Mouse (Mus musculus) CH12.LX (cell line): ENCODE measurements around the gene Pcca. TPM values are rescaled to one million over a fixed set of nuclear protein-coding genes. Genes with fewer than 3 reads are reported as not detected.

Source experiments
- DNase-seq: peaks from one replicate; pipeline ENCODE4 v3.0.0-alpha.2; 2013; ENCODE audit errors: extremely low read depth
- H3K27ac ChIP-seq: 2 replicates; pipeline ENCODE4 v1.5.1; 2012; ENCODE audit warnings: low read depth, mild to moderate bottlenecking, control low read depth, moderate library complexity; ENCODE audit not compliant: insufficient read depth
- H3K27me3 ChIP-seq: replicated peaks from 2 replicates; pipeline ENCODE3; 2012; ENCODE audit warnings: inconsistent platforms
- H3K36me3 ChIP-seq, 2 experiments: replicated peaks in 1 of 2; 2 replicates each; pipeline versions ENCODE3 to v1.6.1; 2012; ENCODE audit warnings: inconsistent platforms in 1 of 2, low read length in 1 of 2, mild to moderate bottlenecking in 1 of 2, mixed read lengths in 1 of 2, moderate library complexity in 1 of 2; ENCODE audit not compliant: control insufficient read depth in 1 of 2, insufficient read depth in 1 of 2
- H3K4me1 ChIP-seq, 2 experiments: 2 replicates each; pipeline ENCODE4 v1.6.1; 2012; ENCODE audit warnings: inconsistent platforms in 1 of 2, moderate library complexity in 1 of 2; ENCODE audit not compliant: insufficient read depth in 2 of 2, control insufficient read depth in 1 of 2
- H3K4me2 ChIP-seq: 2 replicates; pipeline ENCODE4 v1.6.1; 2012; ENCODE audit warnings: low read depth, mild to moderate bottlenecking, control low read depth; ENCODE audit not compliant: poor library complexity, insufficient read depth, severe bottlenecking
- H3K4me3 ChIP-seq, 3 experiments: fragments of 150-350 bp in 1 of 3; sonication (generic) in 1 of 3; replicated peaks in 1 of 3; 2 replicates each; pipeline versions ENCODE3 to v1.5.1; 2011 to 2012; ENCODE audit warnings: low read depth in 2 of 3, low read length in 2 of 3, mild to moderate bottlenecking in 2 of 3, moderate library complexity in 2 of 3, control low read depth in 1 of 3, improper control_type of control experiment in 1 of 3, inconsistent platforms in 1 of 3, mixed read lengths in 1 of 3; ENCODE audit not compliant: poor library complexity in 1 of 3
- H3K79me2 ChIP-seq: replicated peaks from 2 replicates; pipeline ENCODE4 v1.6.1; 2012; ENCODE audit warnings: mild to moderate bottlenecking, moderate library complexity; ENCODE audit not compliant: control insufficient read depth, poor library complexity, insufficient read depth, severe bottlenecking; ENCODE audit errors: extremely low read depth
- H3K9ac ChIP-seq: 2 replicates; pipeline ENCODE4 v1.6.1; 2012; ENCODE audit warnings: low read depth, mild to moderate bottlenecking, control low read depth, moderate library complexity; ENCODE audit not compliant: insufficient read depth
- H3K9me3 ChIP-seq: replicated peaks from 2 replicates; pipeline ENCODE3; 2012; ENCODE audit warnings: low read length, inconsistent platforms, mixed read lengths
- BHLHE40 ChIP-seq: IDR thresholded peaks from 2 replicates; pipeline ENCODE4 v1.6.1; 2011; ENCODE audit warnings: mild to moderate bottlenecking, low read depth, low read length, improper control_type of control experiment
- CHD1 ChIP-seq: IDR thresholded peaks from 2 replicates; pipeline ENCODE4 v1.6.1; 2012; ENCODE audit warnings: low read depth, low read length, improper control_type of control experiment, inconsistent platforms
- E2F4 ChIP-seq: IDR thresholded peaks from 2 replicates; pipeline ENCODE4 v1.6.1; 2011; ENCODE audit warnings: low read depth, low read length, improper control_type of control experiment; ENCODE audit not compliant: insufficient replicate concordance
- JUND ChIP-seq: conservative IDR thresholded peaks from 2 replicates; pipeline ENCODE4 v1.6.1; 2011; ENCODE audit warnings: low read depth, low read length, improper control_type of control experiment
- KAT2A ChIP-seq: IDR thresholded peaks from 2 replicates; pipeline ENCODE4 v1.6.1; 2012; ENCODE audit warnings: low read length, improper control_type of control experiment, inconsistent platforms; ENCODE audit not compliant: insufficient replicate concordance
- MAFK ChIP-seq: IDR thresholded peaks from 2 replicates; pipeline ENCODE4 v1.6.1; 2011; ENCODE audit warnings: low read length, improper control_type of control experiment; ENCODE audit not compliant: insufficient replicate concordance
- MAX ChIP-seq: IDR thresholded peaks from 2 replicates; pipeline ENCODE4 v1.6.1; 2011; ENCODE audit warnings: low read length, improper control_type of control experiment
- MXI1 ChIP-seq: IDR thresholded peaks from 2 replicates; pipeline ENCODE4 v1.6.1; 2011; ENCODE audit warnings: mild to moderate bottlenecking, low read depth, low read length, improper control_type of control experiment
- MYC ChIP-seq: IDR thresholded peaks from 2 replicates; pipeline ENCODE4 v1.6.1; 2011; ENCODE audit warnings: low read depth, mild to moderate bottlenecking, improper control_type of control experiment, low read length
- PAX5 ChIP-seq: IDR thresholded peaks from 2 replicates; pipeline ENCODE4 v1.6.1; 2012; ENCODE audit warnings: low read length, inconsistent platforms, mixed read lengths
- RAD21 ChIP-seq: IDR thresholded peaks from 2 replicates; pipeline ENCODE4 v1.6.1; 2011; ENCODE audit warnings: low read depth, mild to moderate bottlenecking, low read length, improper control_type of control experiment, moderate library complexity
- RCOR1 ChIP-seq: conservative IDR thresholded peaks from 2 replicates; pipeline ENCODE4 v1.6.1; 2012; ENCODE audit warnings: low read depth, mild to moderate bottlenecking, inconsistent platforms, low read length, improper control_type of control experiment
- SMC3 ChIP-seq: IDR thresholded peaks from 2 replicates; pipeline ENCODE4 v1.6.1; 2011; ENCODE audit warnings: low read depth, low read length, improper control_type of control experiment
- TBP ChIP-seq: conservative IDR thresholded peaks from 2 replicates; pipeline ENCODE4 v1.6.1; 2011; ENCODE audit warnings: low read depth, low read length, improper control_type of control experiment
- TCF12 ChIP-seq: IDR thresholded peaks from 2 replicates; pipeline ENCODE4 v1.6.1; 2014; ENCODE audit warnings: low read depth, mild to moderate bottlenecking, inconsistent platforms, low read length, improper control_type of control experiment
- USF1 ChIP-seq: IDR thresholded peaks from 2 replicates; pipeline ENCODE4 v1.6.1; 2014; ENCODE audit warnings: low read depth, mild to moderate bottlenecking, inconsistent platforms, low read length, improper control_type of control experiment
- ZKSCAN1 ChIP-seq: IDR thresholded peaks from 2 replicates; pipeline ENCODE4 v1.6.1; 2012; ENCODE audit warnings: low read depth, inconsistent platforms, low read length, improper control_type of control experiment, borderline replicate concordance
- ZMIZ1 ChIP-seq: IDR thresholded peaks from 2 replicates; pipeline ENCODE4 v1.6.1; 2012; ENCODE audit warnings: low read depth, mild to moderate bottlenecking, inconsistent platforms, low read length, improper control_type of control experiment
- dilution Hi-C: fragments of 300-500 bp; cut with MboI; formaldehyde crosslinking; loops from 2 replicates; pipeline ENCODE4 v1.14.3; 2020; ENCODE audit warnings: low sequenced_read_pairs; ENCODE audit not compliant: extremely low pct_unique_long_range_greater_than_20kb, extremely low pct_ligation_motif_present
- in situ Hi-C: fragments of 300-500 bp; cut with MboI; formaldehyde crosslinking; loops from 3 replicates; pipeline ENCODE4 v1.14.3; 2019; ENCODE audit warnings: low sequenced_read_pairs, low pct_ligation_motif_present, low pct_unique_long_range_greater_than_20kb, mixed read lengths
- polyA plus RNA-seq: library from polyadenylated mRNA; unstranded; fragments of >175 nt; gene quantifications from 2 replicates; pipeline ENCODE4 v1.2.1, GENCODE M21; 2012; ENCODE audit warnings: low read depth; ENCODE audit not compliant: insufficient read length
- total RNA-seq, 2 experiments: library from RNA; depleted of rRNA; stranded (reverse); fragments of 300-350 nt in 1 of 2; fragments of >200 nt in 1 of 2; gene quantifications; 2 replicates each; pipeline ENCODE4 v1.2.3; 2012 to 2014

Pcca gene
- total and polyA plus RNA-seq, 3 experiments: 11.2 to 39.0 (median 23.8) TPM

GRCm38 (mm10) chr14:122876723-122877122 lies 342.6 kb downstream of the Pcca start:
- Histone ChIP-seq H3K4me1 (peaks cover 0 to 8% of the 10 kb centered on the region in 2 experiments; a peak in 2 of 4 replicates), H3K36me3 (peaks cover 10 to 20% of the 10 kb centered on the region in 2 experiments), H3K27ac (no peak overlapping the region), H3K9me3 (no peaks in the 10 kb centered on the region), H3K79me2 (no peaks in the 10 kb centered on the region), H3K4me3 (no peak overlapping the region), H3K27me3 (no peaks in the 10 kb centered on the region), H3K9ac (no peak overlapping the region), H3K4me2 (no peak overlapping the region)
- DNase-seq: no peak
- TF ChIP-seq MXI1: no peak
- no peak for TF ChIP-seq USF1
- no peak for TF ChIP-seq CHD1
- TF ChIP-seq PAX5: no peak
- TF ChIP-seq KAT2A: no peak
- TF ChIP-seq RCOR1: no peak
- TF ChIP-seq JUND: no peak
- TF ChIP-seq BHLHE40: no peak
- TF ChIP-seq ZMIZ1: no peak
- dilution Hi-C loops: no loop called here
- in situ Hi-C loops: loop anchor here (25.0 kb wide), 2 partner anchors 364 to 664 kb away; no protein-coding TSS in a partner anchor

- dilution Hi-C loops: no loop called here
- no peaks in the 10 kb centered on the region for H3K9me3 ChIP-seq
- H3K79me2 ChIP-seq: no peaks in the 10 kb centered on the region
- H3K9ac ChIP-seq: no peak overlapping the region
- H3K27ac ChIP-seq: no peak overlapping the region
- in situ Hi-C loops: loop anchor here (25.0 kb wide), 2 partner anchors 365 to 665 kb away; no protein-coding TSS in a partner anchor
- no peak for TF ChIP-seq MXI1
- TF ChIP-seq MYC: no peak
- no peak for TF ChIP-seq ZKSCAN1
- TF ChIP-seq E2F4: no peak
- no peak for TF ChIP-seq MAX
- no peak for TF ChIP-seq ZMIZ1
- TF ChIP-seq PAX5: no peak
- no peak for TF ChIP-seq SMC3
- TF ChIP-seq MAFK: no peak
- TF ChIP-seq TBP: no peak
- TF ChIP-seq TCF12: no peak
- TF ChIP-seq BHLHE40: no peak
- TF ChIP-seq RAD21: no peak
- TF ChIP-seq RCOR1: no peak
- no peaks in the 10 kb centered on the region for H3K27me3 ChIP-seq
- H3K36me3 ChIP-seq: peaks cover 14 to 25% of the 10 kb centered on the region in 2 experiments
- no peak for DNase-seq
- no peak overlapping the region for H3K4me2 ChIP-seq
- H3K4me1 ChIP-seq: peaks cover 0 to 8% of the 10 kb centered on the region in 2 experiments; a peak in 2 of 4 replicates
- no peak overlapping the region for H3K4me3 ChIP-seq
These were observed 343.7 kb downstream of the Pcca start for GRCm38 (mm10) chr14:122877787-122878186.
